Mouse (Mus musculus): ENCODE data around the gene Mapk1.

Mapk1 gene

DNA sequence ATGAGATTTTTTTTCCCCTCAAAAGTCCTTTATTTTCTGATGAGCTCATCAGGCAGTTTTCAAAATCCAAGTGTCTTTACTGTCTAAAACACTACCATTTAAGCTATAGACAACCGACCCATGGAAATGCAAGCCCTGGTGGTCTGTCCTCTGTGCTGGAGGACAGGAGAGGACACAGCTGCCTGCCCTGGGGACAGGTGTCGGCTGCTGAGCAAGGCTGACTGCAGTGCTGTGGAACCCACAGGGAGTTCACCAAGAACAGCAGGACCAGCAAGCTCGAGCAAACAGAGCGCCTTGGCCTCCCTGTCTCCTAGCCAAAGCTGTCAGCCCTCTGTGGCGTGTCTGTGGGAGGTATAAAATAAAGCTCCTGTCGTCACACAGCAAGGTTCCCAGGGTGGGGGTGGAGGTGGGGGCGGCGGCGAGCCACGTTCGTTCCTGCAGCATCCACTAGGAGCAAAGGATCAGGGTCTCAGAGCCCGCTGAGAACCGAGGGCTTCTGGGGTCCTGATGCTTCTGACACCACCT is 103.5 kb downstream of the Mapk1 start:
- DNase-seq: no peak

DNA sequence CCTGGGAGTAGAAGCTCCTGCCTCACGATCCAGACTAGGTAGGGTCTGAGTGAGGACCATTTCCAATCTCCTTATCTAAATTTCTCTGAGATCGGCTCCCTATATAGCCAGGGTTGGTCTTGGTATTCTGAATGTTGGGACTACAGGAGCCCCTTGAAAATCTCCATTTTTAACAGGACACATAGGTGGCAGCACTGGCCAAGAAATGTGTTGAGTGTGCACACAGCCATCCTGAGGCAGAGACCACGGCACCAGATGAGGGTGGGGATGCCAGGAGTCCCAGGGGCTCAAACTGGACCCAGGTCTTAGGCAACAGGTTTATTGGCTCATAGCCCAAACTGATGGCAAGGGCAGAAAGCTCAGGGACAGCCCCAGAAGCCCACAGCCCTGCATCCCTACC is 105.2 kb downstream of the Mapk1 start:
- DNase-seq: no peak

DNA sequence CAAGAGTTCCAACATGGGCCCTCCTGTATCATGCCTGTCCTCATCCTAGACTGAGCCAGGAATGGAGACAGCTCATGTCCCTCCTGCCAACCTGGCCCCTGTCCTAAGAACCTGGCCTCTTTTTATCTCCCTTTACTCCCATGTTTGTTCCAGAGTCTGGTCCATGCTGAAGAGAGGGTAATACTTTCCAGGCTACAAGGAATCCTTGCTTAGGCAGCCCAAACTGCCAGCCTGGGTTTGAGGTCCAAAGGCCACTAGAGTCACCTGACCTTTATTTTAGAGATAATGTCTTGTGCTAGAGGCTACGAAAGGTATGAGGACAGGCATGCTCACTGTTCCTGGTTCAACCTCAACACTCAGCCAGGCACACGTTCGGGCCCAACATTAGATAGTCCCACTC is 113.8 kb downstream of the Mapk1 start:
- DNase-seq: no peak
